Mouse (Mus musculus) thymus, adult 2 months (tissue): ENCODE data around the gene Bysl. TPM values are rescaled to one million over a fixed set of nuclear protein-coding genes. Genes with fewer than 3 reads are reported as not detected.

ENCODE experiments used
- DNase-seq: peaks from one replicate; pipeline ENCODE4 v3.0.0; 2021
- H3K27ac ChIP-seq: fragments of 200-500 bp; 2 replicates; pipeline ENCODE4 v1.5.1; 2012; ENCODE audit warnings: low read length, control low read depth; ENCODE audit not compliant: control insufficient read depth, insufficient read depth
- H3K27me3 ChIP-seq: fragments of 200-500 bp; 2 replicates; pipeline ENCODE4 v1.6.1; 2012; ENCODE audit warnings: mild to moderate bottlenecking, low read length, moderate library complexity, mixed read lengths; ENCODE audit not compliant: control insufficient read depth, insufficient read depth
- H3K36me3 ChIP-seq: fragments of 200-500 bp; 2 replicates; pipeline ENCODE4 v1.6.1; 2012; ENCODE audit warnings: mild to moderate bottlenecking, low read length, moderate library complexity; ENCODE audit not compliant: control insufficient read depth, insufficient read depth
- H3K4me1 ChIP-seq: fragments of 200-500 bp; replicated peaks from 2 replicates; pipeline ENCODE4 v1.6.1; 2012; ENCODE audit warnings: low read length; ENCODE audit not compliant: control insufficient read depth, insufficient read depth
- H3K4me3 ChIP-seq: fragments of 200-500 bp; 2 replicates; pipeline ENCODE4 v1.5.1; 2012; ENCODE audit warnings: mild to moderate bottlenecking, low read length, control low read depth, moderate library complexity; ENCODE audit not compliant: control insufficient read depth, insufficient read depth
- CTCF ChIP-seq: fragments of 200-500 bp; IDR thresholded peaks from 2 replicates; pipeline ENCODE4 v1.5.1; 2012; ENCODE audit warnings: mild to moderate bottlenecking, control low read depth, low read length, moderate library complexity, borderline replicate concordance; ENCODE audit not compliant: control insufficient read depth, poor library complexity, insufficient read depth; ENCODE audit errors: extremely low read depth
- POLR2A ChIP-seq: fragments of 200-500 bp; IDR thresholded peaks from 2 replicates; pipeline ENCODE4 v1.6.1; 2012; ENCODE audit warnings: mild to moderate bottlenecking, low read length, control low read depth, moderate library complexity; ENCODE audit not compliant: control insufficient read depth, poor library complexity, insufficient read depth; ENCODE audit errors: extremely low read depth
- WGBS: fragments of 180-500 bp; shearing (Covaris S2); methylation state at CpG from one replicate; pipeline ENCODE4 v1.1.7; 2018; 5-methylcytosine and 5-hydroxymethylcytosine counted together
- polyA plus RNA-seq: library from polyadenylated mRNA; depleted of rRNA; stranded (reverse); fragments of >200 nt; gene quantifications from 2 replicates; pipeline ENCODE4 v1.2.3, GENCODE M21; 2012

The Bysl gene
- polyA plus RNA-seq, 1 experiment, result 14.2 TPM

GRCm38 (mm10) chr17:47622912-47623554, 11.7 kb upstream of the Bysl start:
- Histone ChIP-seq H3K4me3 (no peak overlapping the region), H3K4me1 (no peaks in the 10 kb centered on the region), H3K36me3 (peaks cover 32% of the 10 kb centered on the region), H3K27ac (no peak overlapping the region), H3K27me3 (no peaks in the 10 kb centered on the region)
- 98% methylated on average over 14 of the region's 14 CpGs for WGBS
- TF ChIP-seq CTCF (no peak), POLR2A (no peak)
- DNase-seq, result no peak

- Histone ChIP-seq H3K27me3 (no peaks in the 10 kb centered on the region), H3K4me3 (no peak overlapping the region), H3K36me3 (peaks cover 25% of the 10 kb centered on the region), H3K27ac (no peak overlapping the region), H3K4me1 (no peaks in the 10 kb centered on the region)
- WGBS, result 97% methylated on average over 13 of the region's 13 CpGs
- no peak for TF ChIP-seq CTCF
- no peak for TF ChIP-seq POLR2A
- no peak for DNase-seq
These were observed 7.4 kb upstream of the Bysl start for GRCm38 (mm10) chr17:47618556-47619311.

- 97% methylated on average over 9 of the region's 9 CpGs for WGBS
- Histone ChIP-seq H3K27me3 (no peaks in the 10 kb centered on the region), H3K4me3 (no peak overlapping the region), H3K4me1 (peaks cover 1% of the 10 kb centered on the region; the same call in 1 of the 2 replicates), H3K27ac (no peak overlapping the region), H3K36me3 (peaks cover 15% of the 10 kb centered on the region)
- no peak for DNase-seq
- TF ChIP-seq CTCF, result no peak
- TF ChIP-seq POLR2A, result no peak
These were observed 6.5 kb upstream of the Bysl start for GRCm38 (mm10) chr17:47617605-47618307.

GRCm38 (mm10) chr17:47616652-47617051, 5.4 kb upstream of the Bysl start:
- Histone ChIP-seq H3K36me3 (peaks cover 4% of the 10 kb centered on the region), H3K27ac (no peak overlapping the region)
- TF ChIP-seq CTCF (no peak), POLR2A (no peak)

GRCm38 (mm10) chr17:47616119-47616518, 4.8 kb upstream of the Bysl start:
- no peaks in the 10 kb centered on the region for H3K27me3 ChIP-seq
- H3K4me3 ChIP-seq, result no peak overlapping the region
- peaks cover 3% of the 10 kb centered on the region for H3K36me3 ChIP-seq
- no peak for DNase-seq
- H3K27ac ChIP-seq, result no peak overlapping the region
- WGBS, result 96% methylated on average over 8 of the region's 8 CpGs
- TF ChIP-seq CTCF (no peak), POLR2A (no peak)
- peaks cover 10% of the 10 kb centered on the region for H3K4me1 ChIP-seq

More at GRCm38 (mm10) chr17:47616652-47617051, 5.4 kb upstream of the Bysl start:
- Histone ChIP-seq H3K4me3 (no peak overlapping the region), H3K4me1 (peaks cover 10% of the 10 kb centered on the region), H3K27me3 (no peaks in the 10 kb centered on the region)
- no peak for DNase-seq
- WGBS, result 97% methylated on average over 4 of the region's 4 CpGs

GRCm38 (mm10) chr17:47614018-47614417, 2.7 kb upstream of the Bysl start:
- Histone ChIP-seq H3K36me3 (peaks cover 2% of the 10 kb centered on the region; the same call in 1 of the 2 replicates), H3K27ac (no peak overlapping the region), H3K4me3 (no peak overlapping the region), H3K4me1 (peaks cover 10% of the 10 kb centered on the region), H3K27me3 (no peaks in the 10 kb centered on the region)
- 82% methylated on average over 1 of the region's 1 CpGs for WGBS
- no peak for TF ChIP-seq POLR2A
- TF ChIP-seq CTCF, result no peak
- peak; percentile 58 for DNase-seq
